In the genomic region with DNA sequence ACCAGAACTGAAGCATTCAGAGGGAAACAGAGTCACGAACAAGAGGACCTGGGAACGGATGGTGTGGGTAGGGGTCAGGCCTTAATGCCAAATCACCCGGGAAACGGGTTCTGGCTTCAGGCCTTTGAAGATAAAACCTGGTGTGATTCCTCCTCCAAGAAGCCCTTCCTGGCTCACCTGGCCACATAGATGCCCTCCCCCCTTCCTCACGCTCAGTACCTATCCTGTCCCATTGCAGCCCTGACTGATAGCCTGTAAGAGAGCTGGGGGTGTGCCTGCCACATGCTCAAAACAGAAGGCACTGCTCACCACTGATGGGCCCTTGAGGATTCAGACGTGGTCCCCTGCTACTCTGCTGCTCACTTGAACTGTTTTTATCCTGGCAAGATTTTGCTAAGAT, we compare ENCODE assay signal across 16 mouse cellular contexts. TPM values are rescaled to one million over a fixed set of nuclear protein-coding genes. Genes with fewer than 3 reads are reported as not detected.
A peak's percentile ranks its signal among the peaks of the same experiment; 100 is the strongest.
DNase-seq lines count a peak whose midpoint lies in the region; ATAC-seq lines count a peak whose summit lies in the region.
"Had no signal": no experiment of that assay in that cellular context is flagged by ENCODE, and none has a peak within 500 bp of the region (broad histone marks: within the 10 kb centered on the region; RNA-seq: fewer than 3 reads in every experiment).

No protein-coding gene starts in this region.

- ATAC-seq in heart, embryonic 12.5 days (ENCODE audit: insufficient number of reproducible peaks, low FRiP score), result no peak
- ATAC-seq in liver, embryonic 15.5 days (ENCODE audit: insufficient read depth), result no peak
- no peak for ATAC-seq in liver, embryonic 11.5 days (replicated peaks; ENCODE audit: low FRiP score)
- ATAC-seq in embryonic facial prominence, embryonic 11.5 days (replicated peaks; ENCODE audit: insufficient number of reproducible peaks, low FRiP score, low TSS enrichment, low read depth), result no peak
- ATAC-seq in limb, embryonic 13.5 days (ENCODE audit: low FRiP score, low read depth), result no peak
- ATAC-seq: CD4-positive, CD25-positive, alpha-beta regulatory T cell, adult 4 months had no signal

- H3K36me3 ChIP-seq in heart, embryonic 12.5 days, result peaks cover 79% of the 10 kb centered on the region
- peaks cover 81% of the 10 kb centered on the region for H3K36me3 ChIP-seq in liver, embryonic 15.5 days (replicated peaks)
- H3K36me3 ChIP-seq in liver, embryonic 11.5 days (ENCODE audit: control insufficient read depth, insufficient read depth, low read length), result peaks cover 35% of the 10 kb centered on the region
- peaks cover 20% of the 10 kb centered on the region for H3K36me3 ChIP-seq in embryonic facial prominence, embryonic 11.5 days (replicated peaks; ENCODE audit: control insufficient read depth, insufficient read depth, low read depth, low read length)
- peaks cover 80% of the 10 kb centered on the region for H3K36me3 ChIP-seq in limb, embryonic 13.5 days

- peaks cover 52% of the 10 kb centered on the region for H3K4me1 ChIP-seq in heart, embryonic 12.5 days (replicated peaks)
- H3K4me1 ChIP-seq in liver, embryonic 15.5 days (replicated peaks), result peaks cover 49% of the 10 kb centered on the region
- H3K4me1 ChIP-seq in liver, embryonic 11.5 days (replicated peaks; ENCODE audit: control insufficient read depth, insufficient read depth, low read length), result peaks cover 30% of the 10 kb centered on the region
- H3K4me1 ChIP-seq in embryonic facial prominence, embryonic 11.5 days (ENCODE audit: control insufficient read depth, insufficient read depth, low read length), result peaks cover 12% of the 10 kb centered on the region
- H3K4me1 ChIP-seq in limb, embryonic 13.5 days, result peaks cover 48% of the 10 kb centered on the region

- peak overlapping the region; percentile 99 for H3K4me2 ChIP-seq in heart, embryonic 12.5 days
- peak overlapping the region; percentile 99; the same call in 1 of the 2 replicates for H3K4me2 ChIP-seq in liver, embryonic 15.5 days
- no peak overlapping the region for H3K4me2 ChIP-seq in liver, embryonic 11.5 days
- no peak overlapping the region for H3K4me2 ChIP-seq in embryonic facial prominence, embryonic 11.5 days (ENCODE audit: low read depth, low read length)
- peak overlapping the region; percentile 99; the same call in 1 of the 2 replicates for H3K4me2 ChIP-seq in limb, embryonic 13.5 days (replicated peaks)

- no peaks in the 10 kb centered on the region; the same call in 1 of the 2 replicates for H3K27me3 ChIP-seq in heart, embryonic 12.5 days (replicated peaks)
- no peaks in the 10 kb centered on the region for H3K27me3 ChIP-seq in liver, embryonic 15.5 days
- H3K27me3 ChIP-seq in liver, embryonic 11.5 days (replicated peaks; ENCODE audit: control insufficient read depth, insufficient read depth, low read length), result no peaks in the 10 kb centered on the region
- H3K27me3 ChIP-seq in embryonic facial prominence, embryonic 11.5 days (ENCODE audit: control insufficient read depth, insufficient read depth, low read length), result no peaks in the 10 kb centered on the region
- H3K27me3 ChIP-seq in limb, embryonic 13.5 days, result no peaks in the 10 kb centered on the region

- peak overlapping the region; percentile 98; the same call in 1 of the 2 replicates for H3K9ac ChIP-seq in heart, embryonic 12.5 days
- H3K9ac ChIP-seq in liver, embryonic 15.5 days, result no peak overlapping the region
- no peak overlapping the region for H3K9ac ChIP-seq in liver, embryonic 11.5 days (ENCODE audit: low read depth, low read length)
- peak overlapping the region; percentile 10; the same call in 1 of the 2 replicates for H3K9ac ChIP-seq in embryonic facial prominence, embryonic 11.5 days (replicated peaks; ENCODE audit: low read length)
- 0 out of 2 replicates have a peak overlapping the region, but pooled peaks have one; percentile 8 for H3K9ac ChIP-seq in limb, embryonic 13.5 days

- H3K9me3 ChIP-seq in heart, embryonic 12.5 days (replicated peaks), result no peaks in the 10 kb centered on the region
- no peaks in the 10 kb centered on the region for H3K9me3 ChIP-seq in liver, embryonic 15.5 days (replicated peaks)
- no peaks in the 10 kb centered on the region for H3K9me3 ChIP-seq in liver, embryonic 11.5 days (ENCODE audit: control insufficient read depth, low read length)
- no peaks in the 10 kb centered on the region for H3K9me3 ChIP-seq in embryonic facial prominence, embryonic 11.5 days (replicated peaks; ENCODE audit: control insufficient read depth, low read length)
- no peaks in the 10 kb centered on the region for H3K9me3 ChIP-seq in limb, embryonic 13.5 days

- H3K27ac ChIP-seq in heart, embryonic 12.5 days (ENCODE audit: poor library complexity, severe bottlenecking), result no peak overlapping the region
- no peak overlapping the region for H3K27ac ChIP-seq in liver, embryonic 15.5 days (replicated peaks)
- H3K27ac ChIP-seq in liver, embryonic 11.5 days (ENCODE audit: low read depth, low read length), result no peak overlapping the region
- H3K27ac ChIP-seq in embryonic facial prominence, embryonic 11.5 days (replicated peaks; ENCODE audit: low read depth, low read length), result no peak overlapping the region
- no peak overlapping the region for H3K27ac ChIP-seq in limb, embryonic 13.5 days

- no peak for DNase-seq in heart, adult 8-10 months (ENCODE audit: low spot score)
- no peak for DNase-seq in liver, embryonic 11.5 days (ENCODE audit: low spot score)
- DNase-seq in embryonic facial prominence, embryonic 11.5 days (ENCODE audit: low spot score), result no peak
- no peak for DNase-seq in layer of hippocampus, adult 18-20 months (ENCODE audit: low spot score in 2 of 2)
- no peak for DNase-seq in spleen, postnatal 36 days (ENCODE audit: low spot score in 2 of 2)
- DNase-seq: adrenal gland, postnatal 10 days; cerebellum, adult 11-12 months; embryo, embryonic 11 days; kidney, postnatal 36 days; thymus, postnatal 4 days had no signal

- peak overlapping the region; percentile 84; the same call in 1 of the 2 replicates for H3K4me3 ChIP-seq in heart, embryonic 12.5 days
- no peak overlapping the region for H3K4me3 ChIP-seq in liver, embryonic 15.5 days (replicated peaks)
- H3K4me3 ChIP-seq in liver, embryonic 11.5 days (ENCODE audit: low read depth, low read length), result no peak overlapping the region
- no peak overlapping the region for H3K4me3 ChIP-seq in embryonic facial prominence, embryonic 11.5 days (ENCODE audit: low read depth, low read length)
- no peak overlapping the region for H3K4me3 ChIP-seq in limb, embryonic 13.5 days
- H3K4me3 ChIP-seq: myocyte had no signal

- WGBS in heart, embryonic 12.5 days, result 81% methylated on average over 6 of the region's 6 CpGs
- WGBS in liver, embryonic 15.5 days (ENCODE audit: insufficient replicate concordance), result 78% methylated on average over 6 of the region's 6 CpGs
- 91% methylated on average over 6 of the region's 6 CpGs for whole genome bisulfite sequencing in liver, embryonic 11.5 days
- WGBS in embryonic facial prominence, embryonic 11.5 days, result 89% methylated on average over 6 of the region's 6 CpGs
- 94% methylated on average over 6 of the region's 6 CpGs for WGBS in limb, embryonic 13.5 days

RNA-seq across cellular contexts. Expression of a gene that starts 5.1 kb away (rescaled TPM):
- 22.0 and 22.3 TPM in 2 replicates for polyA plus RNA-seq in heart, embryonic 12.5 days (2016; fragmentation: Nextera tagmentation; extraction: Ambion mirVana)
- total RNA-seq in heart, adult 8-10 months (2022), result 10 to 100 TPM; 18.0 to 21.9 (median 19.8) TPM
- 9.2 and 12.1 TPM in 2 replicates for polyA plus RNA-seq in liver, embryonic 15.5 days (2015; fragmentation: Nextera tagmentation; extraction: Ambion mirVana)
- 22.5 and 25.0 TPM in 2 replicates for polyA plus RNA-seq in liver, embryonic 11.5 days (2014; fragmentation: Nextera tagmentation; extraction: Ambion mirVana)
- polyA plus RNA-seq in embryonic facial prominence, embryonic 11.5 days (2014; fragmentation: Nextera tagmentation; extraction: Ambion mirVana), result 17.5 and 22.0 TPM in 2 replicates
- 25.4 and 28.7 TPM in 2 replicates for polyA plus RNA-seq in limb, embryonic 13.5 days (2015; fragmentation: Nextera tagmentation; extraction: Ambion mirVana)
- 10 to 100 TPM; 58.3 to 68.6 TPM for total RNA-seq in layer of hippocampus, adult 18-20 months (2021)

RNA-seq across cellular contexts. Expression of a gene that starts 5.3 kb away (rescaled TPM):
- polyA plus RNA-seq in heart, embryonic 12.5 days (2016; fragmentation: Nextera tagmentation; extraction: Ambion mirVana), result 30.6 and 32.8 TPM in 2 replicates
- total RNA-seq in heart, adult 8-10 months (2022), result 10 to 100 TPM; 22.1 to 24.1 (median 23.2) TPM
- polyA plus RNA-seq in liver, embryonic 15.5 days (2015; fragmentation: Nextera tagmentation; extraction: Ambion mirVana), result 16.8 and 18.4 TPM in 2 replicates
- polyA plus RNA-seq in liver, embryonic 11.5 days (2014; fragmentation: Nextera tagmentation; extraction: Ambion mirVana), result 27.4 and 28.1 TPM in 2 replicates
- polyA plus RNA-seq in embryonic facial prominence, embryonic 11.5 days (2014; fragmentation: Nextera tagmentation; extraction: Ambion mirVana), result 13.1 and 14.6 TPM in 2 replicates
- polyA plus RNA-seq in limb, embryonic 13.5 days (2015; fragmentation: Nextera tagmentation; extraction: Ambion mirVana), result 18.2 and 18.5 TPM in 2 replicates
- 10 to 100 TPM; 17.6 to 18.1 TPM for total RNA-seq in layer of hippocampus, adult 18-20 months (2021)

RNA-seq across cellular contexts. Expression of a gene that starts 10.4 kb away (rescaled TPM):
- 0.17 TPM in 1 of 2 replicates, not detected in the other for polyA plus RNA-seq in heart, embryonic 12.5 days (2016; fragmentation: Nextera tagmentation; extraction: Ambion mirVana)
- not detected for total RNA-seq in heart, adult 8-10 months (2022)
- polyA plus RNA-seq in liver, embryonic 15.5 days (2015; fragmentation: Nextera tagmentation; extraction: Ambion mirVana), result 0.15 and 0.28 TPM in 2 replicates
- polyA plus RNA-seq in liver, embryonic 11.5 days (2014; fragmentation: Nextera tagmentation; extraction: Ambion mirVana), result 0.14 TPM in 1 of 2 replicates, not detected in the other
- not detected in 2 replicates for polyA plus RNA-seq in embryonic facial prominence, embryonic 11.5 days (2014; fragmentation: Nextera tagmentation; extraction: Ambion mirVana)
- polyA plus RNA-seq in limb, embryonic 13.5 days (2015; fragmentation: Nextera tagmentation; extraction: Ambion mirVana), result 0.51 and 0.75 TPM in 2 replicates
- total RNA-seq in layer of hippocampus, adult 18-20 months (2021), result not detected
- total RNA-seq: adrenal gland, postnatal 10 days; left cerebral cortex, postnatal 25 days had no signal

RNA-seq across cellular contexts. Expression of a gene that starts 30.3 kb away (rescaled TPM):
- 25.5 and 28.1 TPM in 2 replicates for polyA plus RNA-seq in heart, embryonic 12.5 days (2016; fragmentation: Nextera tagmentation; extraction: Ambion mirVana)
- total RNA-seq in heart, adult 8-10 months (2022), result 10 to 100 TPM; 14.9 to 23.5 (median 17.8) TPM
- polyA plus RNA-seq in liver, embryonic 15.5 days (2015; fragmentation: Nextera tagmentation; extraction: Ambion mirVana), result 28.2 and 32.5 TPM in 2 replicates
- polyA plus RNA-seq in liver, embryonic 11.5 days (2014; fragmentation: Nextera tagmentation; extraction: Ambion mirVana), result 32.3 and 34.8 TPM in 2 replicates
- polyA plus RNA-seq in embryonic facial prominence, embryonic 11.5 days (2014; fragmentation: Nextera tagmentation; extraction: Ambion mirVana), result 12.4 and 13.2 TPM in 2 replicates
- polyA plus RNA-seq in limb, embryonic 13.5 days (2015; fragmentation: Nextera tagmentation; extraction: Ambion mirVana), result 25.2 and 27.8 TPM in 2 replicates
- 10 to 100 TPM; 16.5 to 17.3 TPM for total RNA-seq in layer of hippocampus, adult 18-20 months (2021)

RNA-seq across cellular contexts. Expression of a gene that starts 32.3 kb away (rescaled TPM):
- 121 and 123 TPM in 2 replicates for polyA plus RNA-seq in heart, embryonic 12.5 days (2016; fragmentation: Nextera tagmentation; extraction: Ambion mirVana)
- total RNA-seq in heart, adult 8-10 months (2022), result 100 to 1,000 TPM; 145 to 158 (median 149) TPM
- 110 and 121 TPM in 2 replicates for polyA plus RNA-seq in liver, embryonic 15.5 days (2015; fragmentation: Nextera tagmentation; extraction: Ambion mirVana)
- 64.9 and 67.1 TPM in 2 replicates for polyA plus RNA-seq in liver, embryonic 11.5 days (2014; fragmentation: Nextera tagmentation; extraction: Ambion mirVana)
- 4.5 and 5.5 TPM in 2 replicates for polyA plus RNA-seq in embryonic facial prominence, embryonic 11.5 days (2014; fragmentation: Nextera tagmentation; extraction: Ambion mirVana)
- polyA plus RNA-seq in limb, embryonic 13.5 days (2015; fragmentation: Nextera tagmentation; extraction: Ambion mirVana), result 20.4 and 21.2 TPM in 2 replicates
- total RNA-seq in layer of hippocampus, adult 18-20 months (2021), result 10 to 100 TPM; 13.9 to 17.2 TPM

Comparison
In these comparisons a context has a peak if more than half of its experiments do, and no peak if none do; other contexts are left out.
1. H3K4me2 ChIP-seq: peak in heart, embryonic 12.5 days (single experiment), liver, embryonic 15.5 days (single experiment) and limb, embryonic 13.5 days (single experiment); none in liver, embryonic 11.5 days (single experiment) and embryonic facial prominence, embryonic 11.5 days (single experiment).
2. H3K9ac ChIP-seq: peak in heart, embryonic 12.5 days (single experiment), embryonic facial prominence, embryonic 11.5 days (single experiment) and limb, embryonic 13.5 days (single experiment); none in liver, embryonic 15.5 days (single experiment) and liver, embryonic 11.5 days (single experiment).